Mouse (Mus musculus) neural tube, embryonic 14.5 days (tissue): Measurements from ENCODE around the gene Vmn1r15. TPM values are rescaled to one million over a fixed set of nuclear protein-coding genes. Genes with fewer than 3 reads are reported as not detected.

Experiments
- ATAC-seq: fragments of 200-750 bp; cut with Nextera tagmentation; 2 replicates; pipeline ENCODE4 v1.8.0; 2017; ENCODE audit warnings: low read depth, mild to moderate bottlenecking, moderate TSS enrichment, moderate library complexity
- H3K27ac ChIP-seq: fragments of 300-500 bp; sonication (generic); 2 replicates; pipeline ENCODE4 v1.5.1; 2014; ENCODE audit warnings: low read depth, mild to moderate bottlenecking, control low read depth, low read length, moderate library complexity, mixed read lengths
- H3K27me3 ChIP-seq: fragments of 300-500 bp; sonication (generic); 2 replicates; pipeline ENCODE4 v1.6.1; 2014; ENCODE audit warnings: low read length; ENCODE audit not compliant: control insufficient read depth, insufficient read depth
- H3K36me3 ChIP-seq: fragments of 300-500 bp; sonication (generic); 2 replicates; pipeline ENCODE4 v1.6.1; 2014; ENCODE audit warnings: low read length, mixed read lengths; ENCODE audit not compliant: control insufficient read depth, insufficient read depth
- H3K4me1 ChIP-seq: fragments of 300-500 bp; sonication (generic); 2 replicates; pipeline ENCODE4 v1.6.1; 2014; ENCODE audit warnings: low read length; ENCODE audit not compliant: control insufficient read depth, insufficient read depth
- H3K4me2 ChIP-seq: fragments of 300-500 bp; sonication (generic); 2 replicates; pipeline ENCODE4 v1.6.1; 2014; ENCODE audit warnings: mild to moderate bottlenecking, low read depth, low read length, control low read depth
- H3K4me3 ChIP-seq: fragments of 300-500 bp; sonication (generic); 2 replicates; pipeline ENCODE4 v1.5.1; 2014; ENCODE audit warnings: low read depth, low read length, control low read depth, mixed read lengths
- H3K9ac ChIP-seq: fragments of 300-500 bp; sonication (generic); replicated peaks from 2 replicates; pipeline ENCODE4 v1.6.1; 2014; ENCODE audit warnings: low read depth, mild to moderate bottlenecking, control low read depth, low read length, mixed read lengths
- H3K9me3 ChIP-seq: fragments of 300-500 bp; sonication (generic); 2 replicates; pipeline ENCODE4 v1.6.1; 2016; ENCODE audit warnings: low read length; ENCODE audit not compliant: control insufficient read depth
- WGBS: fragments of 180-500 bp; shearing (Covaris S2); extraction: QIAGEN DNeasy Blood & Tissue Kit; methylation state at CpG from one replicate; pipeline ENCODE4 v1.1.7; 2014; 5-methylcytosine and 5-hydroxymethylcytosine counted together
- polyA plus RNA-seq: library from polyadenylated mRNA; unstranded; fragments of >200 nt; fragmentation: Nextera tagmentation; extraction: Ambion mirVana; gene quantifications from 2 replicates; pipeline ENCODE4 v1.2.1, GENCODE M21; 2014

The Vmn1r15 gene
- polyA plus RNA-seq: not detected in 2 replicates

DNA sequence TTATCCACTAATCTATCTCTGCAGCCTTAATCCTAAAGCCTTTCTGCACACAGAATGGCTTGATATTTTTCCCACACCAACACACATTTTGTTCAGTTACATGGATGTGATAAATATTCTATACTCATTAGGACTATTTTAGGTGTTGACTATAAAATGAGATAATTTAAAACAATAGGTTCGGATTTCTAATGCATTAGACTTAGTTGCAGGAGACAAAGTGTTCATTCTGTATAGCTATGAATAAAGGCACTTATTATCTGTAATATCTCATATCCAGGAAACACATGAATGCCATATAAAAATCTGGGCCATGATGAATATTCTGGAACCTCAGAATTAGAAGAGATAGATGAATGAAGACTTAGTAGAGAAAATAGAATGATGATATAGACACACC, at the start of gene Vmn1r15:
Gene Vmn1r15 (plus strand): TSS at position 301 of the 400 bp plus-strand sequence.
- Histone ChIP-seq H3K4me2 (no peak within 1 kb of the TSS), H3K27ac (no peak within 1 kb of the TSS), H3K9ac (no peak within 1 kb of the TSS), H3K27me3 (no peaks in the 10 kb centered on the region), H3K36me3 (no peaks in the 10 kb centered on the region), H3K9me3 (no peaks in the 10 kb centered on the region), H3K4me3 (no peak within 1 kb of the TSS), H3K4me1 (no peaks in the 10 kb centered on the region)
- ATAC-seq: no peak
- WGBS: 79% methylated on average over 1 of the region's 1 CpGs

DNA sequence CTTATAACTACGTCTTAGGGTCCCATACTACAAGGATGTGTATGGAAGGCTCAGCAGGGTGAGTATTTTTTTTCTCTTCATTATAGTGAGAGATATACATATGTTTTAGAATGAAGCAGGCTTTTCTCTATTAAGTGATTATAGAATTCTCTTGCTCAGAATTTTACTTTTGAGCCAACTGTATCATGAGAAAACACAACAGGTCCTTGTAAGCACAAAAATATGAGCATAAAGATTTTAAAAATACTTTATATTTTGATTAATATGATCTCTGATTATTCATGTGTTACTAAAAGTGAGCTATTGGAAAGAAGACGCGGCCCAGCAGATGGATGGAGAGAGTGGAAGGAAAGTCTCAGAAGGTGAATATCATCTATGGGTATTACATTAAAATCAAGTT, 26.4 kb upstream of the Vmn1r15 start, which contains the start of gene Vmn1r14:
Gene Vmn1r14 (plus strand): TSS at position 301 of the 400 bp plus-strand sequence.
- Histone ChIP-seq H3K4me2 (no peak within 1 kb of the TSS), H3K4me3 (no peak within 1 kb of the TSS), H3K4me1 (no peaks in the 10 kb centered on the region), H3K27ac (no peak within 1 kb of the TSS), H3K9me3 (no peaks in the 10 kb centered on the region), H3K36me3 (no peaks in the 10 kb centered on the region), H3K9ac (no peak within 1 kb of the TSS), H3K27me3 (no peaks in the 10 kb centered on the region)
- no peak for ATAC-seq
- WGBS: 91% methylated on average over 3 of the region's 3 CpGs

DNA sequence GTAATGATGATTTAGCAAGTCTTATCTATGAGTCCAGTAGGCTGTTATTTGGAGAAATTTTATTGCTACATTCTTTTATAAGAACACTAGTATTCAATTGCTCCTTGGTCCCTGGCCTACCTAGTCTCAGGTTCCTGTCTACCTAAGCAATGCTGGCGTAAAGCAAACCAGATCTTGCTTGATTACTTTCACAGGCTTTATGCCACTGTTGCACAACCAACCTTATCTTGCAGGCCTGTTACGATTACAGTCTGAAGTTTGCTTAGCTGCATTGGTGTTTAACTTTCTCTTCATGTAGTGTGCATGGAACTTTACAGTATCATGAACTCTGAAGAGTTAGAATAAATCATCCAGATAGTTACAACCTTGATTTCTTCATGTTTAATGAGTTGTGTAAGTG, 3.2 kb downstream of the Vmn1r15 start:
- H3K9me3 ChIP-seq: no peaks in the 10 kb centered on the region
- H3K4me1 ChIP-seq: no peaks in the 10 kb centered on the region
- H3K27me3 ChIP-seq: no peaks in the 10 kb centered on the region
- H3K9ac ChIP-seq: no peak overlapping the region
- ATAC-seq: no peak
- no peak overlapping the region for H3K4me3 ChIP-seq
- 94% methylated on average over 2 of the region's 2 CpGs for WGBS
- no peak overlapping the region for H3K27ac ChIP-seq
- no peaks in the 10 kb centered on the region for H3K36me3 ChIP-seq
- H3K4me2 ChIP-seq: no peak overlapping the region

DNA sequence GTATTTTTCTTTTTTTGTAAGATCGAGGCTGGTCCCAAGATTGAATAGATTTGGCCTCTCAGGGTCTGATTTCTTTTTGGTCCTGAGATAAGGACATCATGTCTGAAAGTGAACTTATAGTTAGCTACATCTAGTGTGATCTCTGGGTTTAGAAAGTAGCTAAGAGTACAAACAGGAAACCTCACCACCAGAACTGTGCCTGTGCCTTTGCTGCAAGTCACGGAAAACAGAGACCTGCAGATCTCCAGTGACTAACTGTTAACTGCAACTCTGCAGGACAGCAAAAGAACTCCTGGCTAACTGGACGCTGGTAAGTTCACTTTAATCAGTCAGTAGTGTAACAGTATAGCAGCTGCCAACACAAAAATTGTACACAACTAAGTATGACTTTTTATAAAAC, 14.1 kb downstream of the Vmn1r15 start:
- Histone ChIP-seq H3K4me1 (no peaks in the 10 kb centered on the region), H3K4me2 (no peak overlapping the region), H3K9ac (no peak overlapping the region), H3K27ac (no peak overlapping the region), H3K36me3 (no peaks in the 10 kb centered on the region), H3K4me3 (no peak overlapping the region), H3K27me3 (no peaks in the 10 kb centered on the region), H3K9me3 (no peaks in the 10 kb centered on the region)
- ATAC-seq: no peak
- WGBS: 63% methylated on average over 3 of the region's 3 CpGs

DNA sequence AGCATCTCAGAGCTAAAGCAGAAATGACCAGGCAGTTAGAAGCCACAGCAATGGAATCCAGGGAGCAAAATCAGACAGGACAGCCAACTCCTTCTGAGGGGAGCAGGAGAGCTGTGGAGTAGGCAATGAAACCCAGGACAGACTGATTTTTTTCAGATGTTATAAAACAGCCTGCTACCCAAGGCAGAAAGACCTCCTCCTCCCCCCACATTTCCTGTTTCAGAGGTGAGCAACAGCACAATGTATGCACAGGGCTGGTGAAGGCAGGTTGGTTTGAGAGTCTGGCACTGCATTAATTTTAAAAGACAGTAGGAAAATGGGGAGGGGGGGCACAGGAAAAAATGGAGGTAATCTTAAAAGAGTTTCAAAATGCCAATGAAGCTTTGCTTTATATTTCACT, 14.8 kb downstream of the Vmn1r15 start:
- no peak for ATAC-seq
- no peaks in the 10 kb centered on the region for H3K36me3 ChIP-seq
- no peak overlapping the region for H3K4me3 ChIP-seq
- H3K4me1 ChIP-seq: no peaks in the 10 kb centered on the region
- no peaks in the 10 kb centered on the region for H3K9me3 ChIP-seq
- H3K27ac ChIP-seq: no peak overlapping the region
- H3K4me2 ChIP-seq: no peak overlapping the region
- H3K9ac ChIP-seq: no peak overlapping the region
- H3K27me3 ChIP-seq: no peaks in the 10 kb centered on the region

DNA sequence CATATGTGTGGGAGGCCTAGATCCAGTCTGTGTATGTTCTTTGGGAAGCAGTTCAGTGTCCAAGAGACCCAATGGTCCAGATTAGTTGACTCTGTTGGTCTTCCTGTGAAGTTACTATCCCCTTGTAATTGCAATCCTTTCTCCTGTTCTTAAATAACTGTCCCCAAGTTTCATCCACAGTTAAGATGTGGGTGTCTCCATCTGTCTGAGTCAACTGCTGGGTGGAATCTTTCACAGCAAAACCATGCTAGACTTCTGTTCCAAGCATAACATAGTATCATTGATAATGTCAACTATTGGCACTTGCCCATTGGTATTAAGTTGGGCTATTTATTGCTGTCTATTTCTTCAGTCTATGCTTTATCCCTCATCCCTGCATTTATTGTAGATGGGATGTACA, 21.2 kb downstream of the Vmn1r15 start:
- Histone ChIP-seq H3K4me3 (no peak overlapping the region), H3K4me1 (no peaks in the 10 kb centered on the region)

More for the DNA sequence above, 21.2 kb downstream of the Vmn1r15 start:
- no peak for ATAC-seq
- no peaks in the 10 kb centered on the region for H3K9me3 ChIP-seq
- H3K27ac ChIP-seq: no peak overlapping the region
- H3K4me2 ChIP-seq: no peak overlapping the region
- no peaks in the 10 kb centered on the region for H3K36me3 ChIP-seq
- H3K27me3 ChIP-seq: no peaks in the 10 kb centered on the region
- no peak overlapping the region for H3K9ac ChIP-seq

Other genes starting within 250 kb of the Vmn1r15 start
- not detected in 2 replicates for gene Vmn1r7, start 232.6 kb upstream of the Vmn1r15 start, polyA plus RNA-seq
- not detected in 2 replicates for gene Vmn1r8, start 225.7 kb upstream of the Vmn1r15 start, polyA plus RNA-seq
- gene Vmn1r9, start 191.2 kb upstream of the Vmn1r15 start, polyA plus RNA-seq: not detected in 2 replicates
- gene Vmn1r10, start 148.5 kb upstream of the Vmn1r15 start, polyA plus RNA-seq: not detected in 2 replicates
- not detected in 2 replicates for gene Vmn1r11, start 124.5 kb upstream of the Vmn1r15 start, polyA plus RNA-seq
- not detected in 2 replicates for gene Vmn1r12, start 101.0 kb upstream of the Vmn1r15 start, polyA plus RNA-seq
- gene Vmn1r13, start 54.7 kb upstream of the Vmn1r15 start, polyA plus RNA-seq: not detected in 2 replicates
- not detected in 2 replicates for gene Vmn1r14, start 26.3 kb upstream of the Vmn1r15 start, polyA plus RNA-seq
- not detected in 2 replicates for gene Vmn1r16, start 71.5 kb downstream of the Vmn1r15 start, polyA plus RNA-seq
- gene Vmn1r17, start 105.8 kb downstream of the Vmn1r15 start, polyA plus RNA-seq: not detected in 2 replicates
- gene Vmn1r18, start 137.8 kb downstream of the Vmn1r15 start, polyA plus RNA-seq: not detected in 2 replicates
- gene Vmn1r19, start 145.8 kb downstream of the Vmn1r15 start, polyA plus RNA-seq: not detected in 2 replicates
- gene Vmn1r20, start 171.0 kb downstream of the Vmn1r15 start, polyA plus RNA-seq: not detected in 2 replicates